Mouse (Mus musculus) midbrain, postnatal 0 days (tissue): Measurements from ENCODE around the gene E130218I03Rik. TPM values are rescaled to one million over a fixed set of nuclear protein-coding genes. Genes with fewer than 3 reads are reported as not detected.
A peak's percentile ranks its signal among the peaks of the same experiment; 100 is the strongest.

ENCODE experiments used
- ATAC-seq: fragments of 200-750 bp; cut with Nextera tagmentation; 2 replicates; pipeline ENCODE4 v1.8.0; 2017; ENCODE audit warnings: moderate number of reproducible peaks, mild to moderate bottlenecking, moderate TSS enrichment, moderate library complexity; ENCODE audit not compliant: low FRiP score
- DNase-seq: peaks from one replicate; pipeline ENCODE4 v3.0.0-alpha.2; 2015; ENCODE audit warnings: low spot score
- H3K27ac ChIP-seq: fragments of 300-500 bp; sonication (generic); 2 replicates; pipeline ENCODE4 v1.5.1; 2014; ENCODE audit warnings: low read depth, mild to moderate bottlenecking, low read length, mixed read lengths
- H3K27me3 ChIP-seq: fragments of 300-500 bp; sonication (generic); 2 replicates; pipeline ENCODE4 v1.6.1; 2014; ENCODE audit warnings: low read length, control low read depth, mixed read lengths; ENCODE audit not compliant: insufficient read depth
- H3K36me3 ChIP-seq: fragments of 300-500 bp; sonication (generic); 2 replicates; pipeline ENCODE4 v1.6.1; 2014; ENCODE audit warnings: low read length, control low read depth, mixed read lengths; ENCODE audit not compliant: insufficient read depth
- H3K4me1 ChIP-seq: fragments of 300-500 bp; sonication (generic); 2 replicates; pipeline ENCODE4 v1.6.1; 2014; ENCODE audit warnings: mild to moderate bottlenecking, control low read depth, antibody characterized with exemption, low read length, mixed read lengths; ENCODE audit not compliant: insufficient read depth
- H3K4me2 ChIP-seq: fragments of 300-500 bp; sonication (generic); 2 replicates; pipeline ENCODE4 v1.6.1; 2014; ENCODE audit warnings: low read depth, mild to moderate bottlenecking, low read length, mixed read lengths; ENCODE audit not compliant: poor library complexity, severe bottlenecking
- H3K4me3 ChIP-seq: fragments of 300-500 bp; sonication (generic); 2 replicates; pipeline ENCODE4 v1.5.1; 2014; ENCODE audit warnings: low read depth, mild to moderate bottlenecking, low read length, moderate library complexity
- H3K9ac ChIP-seq: fragments of 300-500 bp; sonication (generic); replicated peaks from 2 replicates; pipeline ENCODE4 v1.6.1; 2014; ENCODE audit warnings: mild to moderate bottlenecking, low read length, moderate library complexity, mixed read lengths; ENCODE audit not compliant: poor library complexity, severe bottlenecking
- H3K9me3 ChIP-seq: fragments of 300-500 bp; sonication (generic); 2 replicates; pipeline ENCODE4 v1.6.1; 2016; ENCODE audit warnings: low read length, control low read depth
- CTCF ChIP-seq: IDR thresholded peaks from 2 replicates; pipeline ENCODE4 v1.5.1; 2016; ENCODE audit warnings: antibody characterized with exemption, mild to moderate bottlenecking
- WGBS: fragments of 180-500 bp; shearing (Covaris S2); extraction: QIAGEN DNeasy Blood & Tissue Kit; methylation state at CpG from one replicate; pipeline ENCODE4 v1.1.7; 2014; 5-methylcytosine and 5-hydroxymethylcytosine counted together
- polyA plus RNA-seq: library from polyadenylated mRNA; unstranded; fragments of >200 nt; fragmentation: Nextera tagmentation; extraction: Ambion mirVana; gene quantifications from 2 replicates; pipeline ENCODE4 v1.2.1, GENCODE M21; 2015
- total RNA-seq: library from RNA; depleted of rRNA; stranded (reverse); fragments of >200 nt; gene quantifications from 2 replicates; pipeline ENCODE4 v1.2.3, GENCODE M21; 2014; rRNA removed

E130218I03Rik gene
- total and polyA plus RNA-seq, 2 experiments from 2014 or later = 0.31 TPM; not detected in 1

DNA sequence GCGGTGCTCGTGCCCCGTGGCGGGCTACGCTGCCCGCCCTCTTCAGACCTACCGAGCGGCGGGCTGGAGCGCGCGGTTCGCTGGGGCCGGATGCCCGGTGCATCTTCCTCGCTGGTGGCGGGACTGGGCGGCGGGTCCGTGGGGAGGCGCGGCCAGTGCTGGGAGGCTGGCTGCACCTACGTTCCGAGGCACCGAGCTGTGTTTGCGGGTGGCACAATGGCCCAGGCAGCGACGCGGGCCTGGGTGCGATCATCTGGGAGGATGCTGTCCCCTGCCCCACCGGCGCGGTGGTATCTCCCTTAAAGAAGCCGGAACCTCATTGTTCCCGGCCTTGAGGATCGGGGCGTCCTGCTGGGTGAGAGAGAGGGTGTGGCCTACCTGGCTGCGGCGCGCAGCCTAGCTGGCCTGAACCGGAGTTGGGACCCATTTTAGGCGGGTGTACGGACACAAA is 44.1 kb downstream of the E130218I03Rik start, which contains the start of gene Pdik1l:
Pdik1l (minus strand) TSS at position 321 of the 451 bp plus-strand sequence.
- TF ChIP-seq CTCF = no peak
- peaks cover 16% of the 10 kb centered on the region for H3K36me3 ChIP-seq
- H3K4me3 ChIP-seq = peak within 1 kb of the TSS; percentile 71
- ATAC-seq (peak; percentile 70), DNase-seq (peak; percentile 88)
- under 1% methylated on average over 38 of the region's 43 CpGs for WGBS
- no peaks in the 10 kb centered on the region for H3K4me1 ChIP-seq
- peak within 1 kb of the TSS; percentile 100 for H3K27ac ChIP-seq
- H3K9me3 ChIP-seq = no peaks in the 10 kb centered on the region
- H3K9ac ChIP-seq = peak within 1 kb of the TSS; percentile 100
- peak within 1 kb of the TSS; percentile 78 for H3K4me2 ChIP-seq
- H3K27me3 ChIP-seq = no peaks in the 10 kb centered on the region

DNA sequence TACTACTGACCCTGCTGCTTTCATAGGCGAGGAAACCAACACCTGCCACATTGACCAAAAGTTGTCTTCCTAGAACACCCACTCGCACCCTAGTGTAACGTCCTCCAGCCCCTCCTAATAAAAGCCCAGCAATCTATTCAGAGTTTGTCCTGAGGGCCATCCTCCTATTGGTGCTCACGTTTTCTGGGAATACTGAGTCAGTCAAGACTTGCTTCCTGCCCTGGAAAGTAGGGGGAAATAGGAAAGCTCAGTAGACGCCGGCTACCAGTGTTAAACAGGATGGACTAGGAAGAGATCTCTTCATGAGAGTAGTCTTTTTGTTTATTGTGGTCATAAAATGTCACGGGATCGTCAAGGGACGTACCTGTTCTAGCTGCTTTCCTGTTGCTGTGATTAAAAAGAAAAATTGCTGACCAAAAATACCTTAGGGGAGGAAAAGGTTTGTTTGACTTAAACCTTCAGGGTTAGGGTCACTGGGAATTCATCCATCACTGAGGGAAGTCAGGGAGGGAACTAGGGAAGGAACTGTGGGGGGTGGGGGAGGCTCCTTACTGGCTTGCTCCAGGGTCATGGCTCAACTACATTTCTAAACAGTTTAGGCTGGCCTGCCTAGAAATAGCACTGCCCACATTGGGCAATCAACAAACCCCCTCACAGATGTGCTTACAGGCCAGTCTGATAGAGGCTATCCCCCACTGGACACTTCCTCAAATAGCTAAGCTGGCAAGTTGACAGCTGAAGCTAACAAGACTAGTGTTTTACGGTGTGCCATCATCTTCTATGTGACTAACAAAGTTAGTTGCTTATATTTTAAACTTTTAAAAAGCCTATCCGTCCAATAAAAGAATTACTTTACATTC is 45.2 kb downstream of the E130218I03Rik start:
- H3K4me3 ChIP-seq = peak overlapping the region; percentile 71
- 46% methylated on average over 11 of the region's 11 CpGs for WGBS
- ATAC-seq (no peak), DNase-seq (no peak)
- peak overlapping the region; percentile 78 for H3K4me2 ChIP-seq
- peaks cover 8% of the 10 kb centered on the region for H3K36me3 ChIP-seq
- TF ChIP-seq CTCF = no peak
- H3K9ac ChIP-seq = peak overlapping the region; percentile 100
- peak overlapping the region; percentile 100 for H3K27ac ChIP-seq
- no peaks in the 10 kb centered on the region for H3K9me3 ChIP-seq
- no peaks in the 10 kb centered on the region for H3K27me3 ChIP-seq
- H3K4me1 ChIP-seq = no peaks in the 10 kb centered on the region

DNA sequence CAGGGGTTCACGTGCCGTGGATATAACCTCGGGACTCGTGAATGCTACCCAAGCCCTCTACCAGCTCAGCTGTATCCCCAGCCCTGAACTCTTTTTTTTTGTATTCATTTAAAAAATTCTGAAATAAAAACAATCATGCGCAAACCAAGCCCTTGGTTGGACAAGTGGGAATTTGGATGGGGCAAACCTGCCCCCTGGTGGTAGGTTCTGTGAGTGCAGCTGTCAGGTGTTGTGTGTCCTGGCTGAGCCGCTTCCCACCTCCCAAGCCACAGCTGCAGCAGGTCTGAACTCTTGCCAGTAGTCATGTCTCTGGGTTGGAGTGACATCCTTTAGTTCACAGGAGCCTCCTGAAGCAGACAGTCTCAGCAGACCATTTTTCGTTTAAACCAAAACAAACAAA is 48.6 kb downstream of the E130218I03Rik start:
- H3K9me3 ChIP-seq = no peaks in the 10 kb centered on the region
- peak; percentile 92 for TF ChIP-seq CTCF
- no peak overlapping the region for H3K27ac ChIP-seq
- WGBS = 19% methylated on average over 7 of the region's 7 CpGs
- no peaks in the 10 kb centered on the region for H3K4me1 ChIP-seq
- ATAC-seq (no peak), DNase-seq (peak; percentile 81)
- no peak overlapping the region for H3K4me2 ChIP-seq
- no peaks in the 10 kb centered on the region for H3K27me3 ChIP-seq
- no peaks in the 10 kb centered on the region for H3K36me3 ChIP-seq
- H3K9ac ChIP-seq = no peak overlapping the region
- H3K4me3 ChIP-seq = no peak overlapping the region

DNA sequence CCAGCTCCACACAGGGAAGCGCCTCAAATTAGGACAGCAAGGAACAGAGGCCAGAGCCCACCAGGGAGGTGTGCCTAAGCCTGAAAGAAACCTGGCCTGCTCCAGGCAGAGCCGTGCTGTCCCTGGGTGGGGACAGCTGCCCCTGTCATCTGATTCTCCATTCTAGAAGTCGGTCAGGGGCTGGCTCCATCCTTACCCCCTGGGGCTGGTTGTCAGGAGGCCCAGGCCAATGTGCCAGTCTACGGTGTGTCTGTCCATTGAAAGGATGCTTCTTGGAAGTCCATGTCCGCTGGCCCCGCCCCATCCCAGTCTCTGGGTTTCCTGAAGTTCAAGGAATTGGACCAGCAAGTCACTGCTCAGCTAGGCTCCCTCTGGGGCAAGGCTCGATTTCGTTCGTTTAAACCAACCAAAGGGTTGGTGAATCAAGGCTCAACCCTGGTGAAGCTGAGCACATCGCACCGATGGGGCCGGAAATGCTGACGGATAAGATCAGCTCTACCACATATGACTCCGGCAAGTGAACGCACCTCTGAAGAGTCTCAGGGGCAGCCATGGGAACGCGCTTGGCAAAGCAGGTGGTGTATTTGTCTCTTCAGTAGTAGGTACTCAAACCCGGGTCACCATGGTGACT is 49.7 kb downstream of the E130218I03Rik start:
- no peak for TF ChIP-seq CTCF
- 74% methylated on average over 18 of the region's 18 CpGs for WGBS
- Histone ChIP-seq H3K4me2 (no peak overlapping the region), H3K9ac (no peak overlapping the region), H3K36me3 (no peaks in the 10 kb centered on the region), H3K4me3 (no peak overlapping the region), H3K27me3 (no peaks in the 10 kb centered on the region), H3K9me3 (no peaks in the 10 kb centered on the region), H3K4me1 (no peaks in the 10 kb centered on the region), H3K27ac (no peak overlapping the region)
- DNase-seq (no peak), ATAC-seq (no peak)

DNA sequence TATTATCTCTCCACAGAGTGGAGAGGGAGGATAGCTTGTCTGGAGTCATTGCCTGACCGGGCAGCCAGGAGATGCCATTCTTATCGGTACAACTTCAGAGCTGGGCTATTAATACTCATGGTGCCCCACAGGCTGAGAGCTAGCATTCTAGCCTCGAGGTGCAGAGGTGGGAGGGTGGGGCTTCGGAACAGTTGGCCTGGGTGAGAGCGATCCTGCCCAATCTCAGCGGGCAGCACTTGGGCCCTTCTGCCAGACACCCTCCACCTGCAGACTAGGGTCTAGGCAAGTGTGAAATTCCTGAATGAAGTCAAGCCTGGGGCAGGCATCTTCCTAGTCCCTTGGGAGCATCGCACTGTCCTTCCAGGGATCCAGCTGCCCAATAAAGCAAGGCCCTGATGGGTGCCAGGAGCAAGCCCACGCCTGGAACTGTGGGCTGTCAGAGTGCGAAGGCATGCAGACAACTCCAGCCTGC is 50.3 kb downstream of the E130218I03Rik start:
- whole genome bisulfite sequencing = 73% methylated on average over 9 of the region's 9 CpGs
- ATAC-seq = no peak
- no peaks in the 10 kb centered on the region for H3K36me3 ChIP-seq

More for the DNA sequence above, 50.3 kb downstream of the E130218I03Rik start:
- Histone ChIP-seq H3K9me3 (no peaks in the 10 kb centered on the region), H3K4me1 (no peaks in the 10 kb centered on the region), H3K27ac (no peak overlapping the region), H3K9ac (no peak overlapping the region), H3K4me2 (no peak overlapping the region), H3K27me3 (no peaks in the 10 kb centered on the region), H3K4me3 (no peak overlapping the region)
- TF ChIP-seq CTCF = no peak
- DNase-seq = no peak

Other genes with a start within 250 kb of the E130218I03Rik start
- gene Dhdds, start 242.7 kb upstream of the E130218I03Rik start, total RNA-seq = 45.6 and 46.2 TPM in 2 replicates
- gene Dhdds, start 242.7 kb upstream of the E130218I03Rik start, polyA plus RNA-seq = 38.3 and 42.6 TPM in 2 replicates
- 0.05 and 0.57 TPM in 2 replicates for gene Lin28a, start 224.8 kb upstream of the E130218I03Rik start, total RNA-seq
- gene Lin28a, start 224.8 kb upstream of the E130218I03Rik start, polyA plus RNA-seq = 0.04 and 0.13 TPM in 2 replicates
- not detected in 2 replicates for gene Zfp683, start 189.8 kb upstream of the E130218I03Rik start, total RNA-seq
- gene Zfp683, start 189.8 kb upstream of the E130218I03Rik start, polyA plus RNA-seq = not detected in 2 replicates
- gene Crybg2, start 182.8 kb upstream of the E130218I03Rik start, total RNA-seq = 4.2 and 4.5 TPM in 2 replicates
- 7.7 and 8.4 TPM in 2 replicates for gene Crybg2, start 182.8 kb upstream of the E130218I03Rik start, polyA plus RNA-seq
- gene Cd52, start 148.6 kb upstream of the E130218I03Rik start, total RNA-seq = 0.66 TPM in 1 of 2 replicates, not detected in the other
- gene Cd52, start 148.6 kb upstream of the E130218I03Rik start, polyA plus RNA-seq = 2.0 and 2.7 TPM in 2 replicates
- 4.9 and 8.4 TPM in 2 replicates for gene Ubxn11, start 141.1 kb upstream of the E130218I03Rik start, total RNA-seq
- gene Ubxn11, start 141.1 kb upstream of the E130218I03Rik start, polyA plus RNA-seq = 11.2 and 13.7 TPM in 2 replicates
- 162 and 224 TPM in 2 replicates for gene Sh3bgrl3, start 114.9 kb upstream of the E130218I03Rik start, total RNA-seq
- 565 and 583 TPM in 2 replicates for gene Sh3bgrl3, start 114.9 kb upstream of the E130218I03Rik start, polyA plus RNA-seq
- gene Cep85, start 56.5 kb upstream of the E130218I03Rik start, total RNA-seq = 10.0 and 12.5 TPM in 2 replicates
- gene Cep85, start 56.5 kb upstream of the E130218I03Rik start, polyA plus RNA-seq = 13.3 and 14.8 TPM in 2 replicates
- not detected in 2 replicates for gene Gm7534, start 40.7 kb upstream of the E130218I03Rik start, total RNA-seq
- gene Gm7534, start 40.7 kb upstream of the E130218I03Rik start, polyA plus RNA-seq = not detected in 2 replicates
- 0.38 TPM in 1 of 2 replicates, not detected in the other for gene Catsper4, start 16.3 kb upstream of the E130218I03Rik start, total RNA-seq
- 0.16 TPM in 1 of 2 replicates, not detected in the other for gene Catsper4, start 16.3 kb upstream of the E130218I03Rik start, polyA plus RNA-seq
- 0.27 and 0.38 TPM in 2 replicates for gene Cnksr1, start 5.3 kb upstream of the E130218I03Rik start, total RNA-seq
- gene Cnksr1, start 5.3 kb upstream of the E130218I03Rik start, polyA plus RNA-seq = 0.13 and 0.28 TPM in 2 replicates
- 10.6 and 15.4 TPM in 2 replicates for gene Zfp593, start 1.9 kb downstream of the E130218I03Rik start, total RNA-seq
- gene Zfp593, start 1.9 kb downstream of the E130218I03Rik start, polyA plus RNA-seq = 9.2 and 11.1 TPM in 2 replicates
- gene Gm30191, start 3.3 kb downstream of the E130218I03Rik start, total RNA-seq = not detected in 2 replicates
- 0.37 and 0.42 TPM in 2 replicates for gene Gm30191, start 3.3 kb downstream of the E130218I03Rik start, polyA plus RNA-seq
- 18.0 and 27.1 TPM in 2 replicates for gene Grrp1, start 10.4 kb downstream of the E130218I03Rik start, total RNA-seq
- 15.7 and 17.8 TPM in 2 replicates for gene Grrp1, start 10.4 kb downstream of the E130218I03Rik start, polyA plus RNA-seq
- 44.8 and 49.7 TPM in 2 replicates for gene Pdik1l, start 44.2 kb downstream of the E130218I03Rik start, total RNA-seq
- 27.6 and 30.8 TPM in 2 replicates for gene Pdik1l, start 44.2 kb downstream of the E130218I03Rik start, polyA plus RNA-seq
- 1.5 and 2.0 TPM in 2 replicates for gene Trim63, start 71.5 kb downstream of the E130218I03Rik start, total RNA-seq
- gene Trim63, start 71.5 kb downstream of the E130218I03Rik start, polyA plus RNA-seq = 0.49 and 0.73 TPM in 2 replicates
- not detected in 2 replicates for gene Slc30a2, start 99.5 kb downstream of the E130218I03Rik start, total RNA-seq
- gene Slc30a2, start 99.5 kb downstream of the E130218I03Rik start, polyA plus RNA-seq = 0.17 and 0.21 TPM in 2 replicates
- gene Extl1, start 140.2 kb downstream of the E130218I03Rik start, total RNA-seq = 2.1 and 2.2 TPM in 2 replicates
- 0.79 and 1.2 TPM in 2 replicates for gene Extl1, start 140.2 kb downstream of the E130218I03Rik start, polyA plus RNA-seq
- 8.3 and 11.6 TPM in 2 replicates for gene Pafah2, start 152.7 kb downstream of the E130218I03Rik start, total RNA-seq
- gene Pafah2, start 152.7 kb downstream of the E130218I03Rik start, polyA plus RNA-seq = 5.7 and 6.7 TPM in 2 replicates
- 1,269 and 1,609 TPM in 2 replicates for gene Stmn1, start 224.7 kb downstream of the E130218I03Rik start, total RNA-seq
- 6,261 and 6,359 TPM in 2 replicates for gene Stmn1, start 224.7 kb downstream of the E130218I03Rik start, polyA plus RNA-seq